Mouse (Mus musculus): ENCODE measurements at regions not wholly inside any gene's neighbourhood (a gene's known extent, or its start where the extent isn't known, plus 50 kb on each side); places are given as distances from the start of the nearest gene placed in this dataset.

DNA sequence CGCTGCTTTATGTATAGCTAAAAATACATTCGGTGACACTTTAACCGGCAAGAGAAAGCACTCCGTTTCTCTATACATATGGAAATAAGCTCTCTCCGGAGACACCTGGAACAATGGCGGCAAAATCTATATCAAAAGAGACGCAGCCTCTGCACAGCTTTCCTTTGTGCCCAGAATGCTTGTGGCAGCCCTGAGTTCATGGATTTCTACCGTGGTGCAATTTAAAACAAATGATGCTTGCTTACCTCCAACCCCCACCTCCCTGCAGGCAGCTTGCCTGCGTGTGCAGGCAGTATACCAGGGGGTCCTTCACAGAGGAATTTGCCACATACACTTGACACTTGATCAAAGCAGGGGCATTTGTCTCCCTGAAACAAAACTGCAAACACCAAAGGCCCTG, 171.3 kb downstream of the Efnb2 start:
- Histone ChIP-seq H3K27me3 (replicated peaks; ENCODE audit: control insufficient read depth, insufficient read depth, low read length) (no peaks in the 10 kb centered on the region), H3K9me3 (ENCODE audit: control insufficient read depth, low read length) (no peaks in the 10 kb centered on the region), H3K4me2 (ENCODE audit: low read length) (no peak overlapping the region), H3K9ac (ENCODE audit: low read length) (no peak overlapping the region), H3K4me3 (ENCODE audit: low read depth, low read length) (no peak overlapping the region), H3K4me1 (replicated peaks; ENCODE audit: control insufficient read depth, insufficient read depth, low read length) (peaks cover 5% of the 10 kb centered on the region), H3K36me3 (ENCODE audit: control insufficient read depth, insufficient read depth, low read length) (no peaks in the 10 kb centered on the region), H3K27ac (ENCODE audit: low read depth) (no peak overlapping the region)
- WGBS = 25% methylated on average over 9 of the region's 9 CpGs
- no peak for ATAC-seq (replicated peaks; ENCODE audit: low FRiP score, low TSS enrichment, low read depth)
- DNase-seq (ENCODE audit: low spot score) = no peak

DNA sequence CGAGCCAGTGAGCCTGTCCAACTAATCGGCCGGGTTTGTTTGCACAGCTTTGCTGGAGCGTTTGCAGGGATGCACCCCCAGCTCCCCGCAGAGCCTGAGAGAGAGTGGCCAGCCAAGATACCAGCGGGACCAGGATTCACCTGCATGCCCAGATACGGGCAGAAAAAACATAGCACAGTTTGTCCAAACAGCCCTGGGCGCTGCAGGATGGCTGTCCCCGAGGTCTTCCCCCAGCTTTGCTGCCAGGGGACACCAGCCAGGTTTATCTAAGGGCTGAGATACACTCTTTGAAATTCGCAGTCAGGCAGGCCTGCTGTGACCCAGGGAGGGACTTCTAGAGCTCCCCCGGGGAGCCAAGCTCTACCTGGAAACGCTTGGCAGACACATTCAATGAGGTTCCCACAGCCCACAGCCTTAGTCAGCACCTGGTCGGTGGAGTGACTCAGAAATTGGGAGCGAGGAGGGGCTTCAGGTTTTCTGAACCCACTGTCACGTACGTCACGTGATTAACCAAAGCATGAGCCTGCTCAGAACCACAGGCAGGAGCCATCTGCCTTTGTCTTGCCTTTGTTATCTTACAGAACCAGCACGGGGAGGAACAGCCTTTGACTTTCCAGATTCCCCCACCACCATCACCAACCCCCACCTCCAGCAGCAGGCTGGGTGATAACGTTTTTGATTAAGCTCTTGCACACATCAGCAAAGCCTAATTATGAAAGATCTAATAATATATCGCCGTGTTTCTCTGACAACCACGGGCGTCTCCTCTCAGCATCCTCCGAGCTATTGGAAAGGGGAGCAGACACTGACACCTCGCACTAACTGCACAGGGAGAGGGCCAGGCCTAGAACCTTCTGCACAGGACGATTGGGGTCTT, 172.1 kb downstream of the Efnb2 start:
- DNase-seq (ENCODE audit: low spot score) (peak; percentile 58), ATAC-seq (replicated peaks; ENCODE audit: low FRiP score, low TSS enrichment, low read depth) (peak; percentile 45)
- no peak overlapping the region for H3K4me3 ChIP-seq (ENCODE audit: low read depth, low read length)
- peak overlapping the region; percentile 13 for H3K4me2 ChIP-seq (ENCODE audit: low read length)
- H3K36me3 ChIP-seq (ENCODE audit: control insufficient read depth, insufficient read depth, low read length) = no peaks in the 10 kb centered on the region
- peaks cover 5% of the 10 kb centered on the region for H3K4me1 ChIP-seq (replicated peaks; ENCODE audit: control insufficient read depth, insufficient read depth, low read length)
- 22% methylated on average over 26 of the region's 26 CpGs for WGBS
- no peak overlapping the region for H3K9ac ChIP-seq (ENCODE audit: low read length)
- no peaks in the 10 kb centered on the region for H3K9me3 ChIP-seq (ENCODE audit: control insufficient read depth, low read length)
- no peaks in the 10 kb centered on the region for H3K27me3 ChIP-seq (replicated peaks; ENCODE audit: control insufficient read depth, insufficient read depth, low read length)
- H3K27ac ChIP-seq (ENCODE audit: low read depth) = no peak overlapping the region

- DNase-seq (ENCODE audit: low spot score) (no peak), ATAC-seq (replicated peaks; ENCODE audit: low FRiP score, low TSS enrichment, low read depth) (peak; percentile 51; the same call in 1 of the 2 replicates)
- Histone ChIP-seq H3K4me3 (ENCODE audit: low read depth, low read length) (no peak overlapping the region), H3K9ac (ENCODE audit: low read length) (no peak overlapping the region), H3K27me3 (replicated peaks; ENCODE audit: control insufficient read depth, insufficient read depth, low read length) (no peaks in the 10 kb centered on the region), H3K27ac (ENCODE audit: low read depth) (no peak overlapping the region), H3K4me2 (ENCODE audit: low read length) (peak overlapping the region; percentile 13), H3K4me1 (replicated peaks; ENCODE audit: control insufficient read depth, insufficient read depth, low read length) (peaks cover 5% of the 10 kb centered on the region), H3K36me3 (ENCODE audit: control insufficient read depth, insufficient read depth, low read length) (no peaks in the 10 kb centered on the region), H3K9me3 (ENCODE audit: control insufficient read depth, low read length) (no peaks in the 10 kb centered on the region)
- 57% methylated on average over 9 of the region's 9 CpGs for WGBS
Measured at GRCm38 (mm10) chr8:8488191-8488694, 172.8 kb downstream of the Efnb2 start.

- H3K4me3 ChIP-seq (ENCODE audit: low read depth, low read length) = no peak overlapping the region
- H3K27ac ChIP-seq (ENCODE audit: low read depth) = no peak overlapping the region
- no peak for ATAC-seq (replicated peaks; ENCODE audit: low FRiP score, low TSS enrichment, low read depth)
- no peak overlapping the region for H3K9ac ChIP-seq (ENCODE audit: low read length)
- no peak overlapping the region for H3K4me2 ChIP-seq (ENCODE audit: low read length)
- peaks cover 5% of the 10 kb centered on the region for H3K4me1 ChIP-seq (replicated peaks; ENCODE audit: control insufficient read depth, insufficient read depth, low read length)
- H3K9me3 ChIP-seq (ENCODE audit: control insufficient read depth, low read length) = no peaks in the 10 kb centered on the region
- 41% methylated on average over 5 of the region's 5 CpGs for WGBS
- H3K27me3 ChIP-seq (replicated peaks; ENCODE audit: control insufficient read depth, insufficient read depth, low read length) = no peaks in the 10 kb centered on the region
- no peak for DNase-seq (ENCODE audit: low spot score)
- no peaks in the 10 kb centered on the region for H3K36me3 ChIP-seq (ENCODE audit: control insufficient read depth, insufficient read depth, low read length)
Measured at GRCm38 (mm10) chr8:8487706-8488105, 173.3 kb downstream of the Efnb2 start.

DNA sequence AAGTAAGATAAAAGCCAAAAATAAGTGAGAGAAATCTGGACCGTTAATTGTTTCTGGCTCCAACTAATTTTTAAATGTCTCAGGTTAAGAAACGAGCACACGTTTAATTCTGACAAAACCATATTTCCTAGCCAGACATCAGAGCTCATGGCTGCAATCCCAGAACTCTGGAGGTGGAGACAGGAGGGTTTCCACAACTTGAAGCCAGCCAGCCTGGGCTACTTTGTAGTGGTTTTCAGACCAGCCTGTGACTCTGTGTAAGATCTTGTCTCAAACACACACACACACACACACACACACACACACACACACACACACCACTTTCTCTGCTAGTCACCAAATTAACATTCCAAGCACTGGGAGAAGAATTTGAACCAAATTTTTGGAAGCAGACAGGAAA, 174.2 kb downstream of the Efnb2 start:
- DNase-seq (ENCODE audit: low spot score) = peak; percentile 4
- no peak for ATAC-seq (replicated peaks; ENCODE audit: low FRiP score, low TSS enrichment, low read depth)
- 77% methylated on average over 3 of the region's 3 CpGs for WGBS

DNA sequence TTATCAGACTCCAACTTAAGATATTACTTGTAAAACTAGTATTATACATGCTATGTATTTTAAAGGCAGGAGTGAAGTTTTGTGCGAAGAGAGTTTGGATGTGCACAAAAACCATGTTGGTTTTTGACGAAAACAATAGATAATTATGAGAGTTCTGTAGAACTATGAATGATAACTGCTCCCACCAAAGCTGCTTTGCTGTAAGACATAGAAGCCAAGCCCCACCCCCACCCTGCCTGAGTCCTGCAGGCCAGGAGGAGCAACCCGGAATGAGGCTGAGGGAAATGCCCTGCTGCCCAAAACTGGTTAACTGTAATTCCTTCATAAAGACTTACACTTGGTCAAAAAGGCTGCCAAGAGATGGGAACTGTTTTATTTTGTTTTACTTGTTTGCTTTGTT, 175.8 kb downstream of the Efnb2 start:
- Histone ChIP-seq H3K4me1 (replicated peaks; ENCODE audit: control insufficient read depth, insufficient read depth, low read length) (peaks cover 5% of the 10 kb centered on the region), H3K36me3 (ENCODE audit: control insufficient read depth, insufficient read depth, low read length) (no peaks in the 10 kb centered on the region), H3K27me3 (replicated peaks; ENCODE audit: control insufficient read depth, insufficient read depth, low read length) (no peaks in the 10 kb centered on the region), H3K27ac (ENCODE audit: low read depth) (no peak overlapping the region), H3K4me3 (ENCODE audit: low read depth, low read length) (no peak overlapping the region), H3K9me3 (ENCODE audit: control insufficient read depth, low read length) (no peaks in the 10 kb centered on the region), H3K9ac (ENCODE audit: low read length) (no peak overlapping the region), H3K4me2 (ENCODE audit: low read length) (no peak overlapping the region)
- WGBS = 65% methylated on average over 3 of the region's 3 CpGs
- DNase-seq (ENCODE audit: low spot score) (peak; percentile 43), ATAC-seq (replicated peaks; ENCODE audit: low FRiP score, low TSS enrichment, low read depth) (no peak)

More for the DNA sequence above, 174.2 kb downstream of the Efnb2 start:
- Histone ChIP-seq H3K27me3 (replicated peaks; ENCODE audit: control insufficient read depth, insufficient read depth, low read length) (no peaks in the 10 kb centered on the region), H3K9me3 (ENCODE audit: control insufficient read depth, low read length) (no peaks in the 10 kb centered on the region), H3K4me1 (replicated peaks; ENCODE audit: control insufficient read depth, insufficient read depth, low read length) (peaks cover 5% of the 10 kb centered on the region), H3K4me2 (ENCODE audit: low read length) (no peak overlapping the region), H3K36me3 (ENCODE audit: control insufficient read depth, insufficient read depth, low read length) (no peaks in the 10 kb centered on the region), H3K4me3 (ENCODE audit: low read depth, low read length) (no peak overlapping the region), H3K27ac (ENCODE audit: low read depth) (no peak overlapping the region), H3K9ac (ENCODE audit: low read length) (no peak overlapping the region)

GRCm38 (mm10) chr8:8484546-8484945, 176.5 kb downstream of the Efnb2 start:
- Histone ChIP-seq H3K4me1 (replicated peaks; ENCODE audit: control insufficient read depth, insufficient read depth, low read length) (peaks cover 5% of the 10 kb centered on the region), H3K36me3 (ENCODE audit: control insufficient read depth, insufficient read depth, low read length) (no peaks in the 10 kb centered on the region), H3K4me2 (ENCODE audit: low read length) (no peak overlapping the region), H3K9ac (ENCODE audit: low read length) (no peak overlapping the region), H3K27me3 (replicated peaks; ENCODE audit: control insufficient read depth, insufficient read depth, low read length) (no peaks in the 10 kb centered on the region), H3K27ac (ENCODE audit: low read depth) (no peak overlapping the region), H3K4me3 (ENCODE audit: low read depth, low read length) (no peak overlapping the region), H3K9me3 (ENCODE audit: control insufficient read depth, low read length) (no peaks in the 10 kb centered on the region)
- ATAC-seq (replicated peaks; ENCODE audit: low FRiP score, low TSS enrichment, low read depth) (no peak), DNase-seq (ENCODE audit: low spot score) (peak; percentile 48)
- 44% methylated on average over 8 of the region's 8 CpGs for WGBS

DNA sequence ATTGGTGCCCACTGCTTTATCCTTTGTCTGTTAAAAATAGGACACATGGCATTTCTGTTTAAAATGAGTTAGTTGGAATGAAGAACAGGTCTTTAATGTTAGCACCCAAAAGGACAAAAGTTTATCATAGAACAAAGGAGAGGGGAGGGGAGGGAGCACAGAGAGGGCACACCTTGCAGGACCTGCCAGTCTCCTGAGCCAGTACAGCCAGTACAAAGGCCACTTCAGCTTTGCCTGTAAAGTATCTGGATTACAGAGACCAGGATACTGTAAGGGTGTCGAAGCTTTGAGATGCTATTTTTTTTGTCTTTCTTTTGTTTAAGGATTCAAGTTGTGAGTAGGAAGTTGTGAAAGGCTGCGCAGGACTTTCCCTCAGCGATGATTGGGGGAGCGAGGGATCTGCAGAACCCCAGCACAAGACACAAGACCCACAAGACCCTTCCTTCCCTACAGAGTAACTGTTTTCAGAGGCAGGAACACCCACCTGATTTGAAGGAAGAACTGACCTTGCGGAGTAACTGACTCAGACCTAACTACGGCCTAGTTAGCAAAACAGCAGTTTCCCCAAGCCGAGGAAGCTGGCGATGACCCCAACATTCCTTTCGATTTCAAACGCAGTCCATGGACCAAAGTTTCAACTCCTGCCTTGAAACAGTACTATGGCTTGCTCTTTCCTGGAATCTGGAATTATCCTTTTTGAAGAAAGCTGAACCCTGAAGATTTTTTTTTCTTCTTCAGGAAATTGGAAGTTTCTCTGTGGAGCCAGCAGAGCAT, 178.1 kb downstream of the Efnb2 start:
- no peak overlapping the region for H3K4me3 ChIP-seq (ENCODE audit: low read depth, low read length)
- H3K9ac ChIP-seq (ENCODE audit: low read length) = no peak overlapping the region
- DNase-seq (ENCODE audit: low spot score) (peak; percentile 43), ATAC-seq (replicated peaks; ENCODE audit: low FRiP score, low TSS enrichment, low read depth) (no peak)
- H3K27ac ChIP-seq (ENCODE audit: low read depth) = no peak overlapping the region
- H3K4me2 ChIP-seq (ENCODE audit: low read length) = no peak overlapping the region
- H3K9me3 ChIP-seq (ENCODE audit: control insufficient read depth, low read length) = no peaks in the 10 kb centered on the region
- no peaks in the 10 kb centered on the region for H3K36me3 ChIP-seq (ENCODE audit: control insufficient read depth, insufficient read depth, low read length)
- H3K4me1 ChIP-seq (replicated peaks; ENCODE audit: control insufficient read depth, insufficient read depth, low read length) = no peaks in the 10 kb centered on the region
- whole genome bisulfite sequencing = 74% methylated on average over 10 of the region's 10 CpGs
- no peaks in the 10 kb centered on the region for H3K27me3 ChIP-seq (replicated peaks; ENCODE audit: control insufficient read depth, insufficient read depth, low read length)

Data from intestine, embryonic 14.5 days (tissue).